Mouse (Mus musculus) midbrain, embryonic 16.5 days (tissue): ENCODE data around the gene Tbx5. TPM values are rescaled to one million over a fixed set of nuclear protein-coding genes. Genes with fewer than 3 reads are reported as not detected.

Source experiments
- ATAC-seq: fragments of 200-750 bp; cut with Nextera tagmentation; 2 replicates; pipeline ENCODE4 v1.8.0; 2017; ENCODE audit warnings: moderate TSS enrichment
- H3K27ac ChIP-seq: fragments of 300-500 bp; sonication (generic); 2 replicates; pipeline ENCODE4 v1.5.1; 2014; ENCODE audit warnings: mild to moderate bottlenecking, low read length, mixed read lengths
- H3K27me3 ChIP-seq: fragments of 300-500 bp; sonication (generic); 2 replicates; pipeline ENCODE4 v1.6.1; 2014; ENCODE audit warnings: low read depth, low read length, mixed read lengths; ENCODE audit not compliant: control insufficient read depth, insufficient read depth
- H3K36me3 ChIP-seq: fragments of 300-500 bp; sonication (generic); 2 replicates; pipeline ENCODE4 v1.6.1; 2014; ENCODE audit warnings: mild to moderate bottlenecking, low read length, moderate library complexity, mixed read lengths; ENCODE audit not compliant: control insufficient read depth, insufficient read depth
- H3K4me1 ChIP-seq: fragments of 300-500 bp; sonication (generic); 2 replicates; pipeline ENCODE4 v1.6.1; 2014; ENCODE audit warnings: mild to moderate bottlenecking, low read length, mixed read lengths; ENCODE audit not compliant: control insufficient read depth, insufficient read depth
- H3K4me2 ChIP-seq: fragments of 300-500 bp; sonication (generic); 2 replicates; pipeline ENCODE4 v1.6.1; 2014; ENCODE audit warnings: mild to moderate bottlenecking, low read length, mixed read lengths
- H3K4me3 ChIP-seq: fragments of 300-500 bp; sonication (generic); 2 replicates; pipeline ENCODE4 v1.5.1; 2014; ENCODE audit warnings: low read depth, mild to moderate bottlenecking, low read length, moderate library complexity, mixed read lengths
- H3K9ac ChIP-seq: fragments of 300-500 bp; sonication (generic); 2 replicates; pipeline ENCODE4 v1.6.1; 2014; ENCODE audit warnings: low read depth, low read length, mixed read lengths
- H3K9me3 ChIP-seq: fragments of 300-500 bp; sonication (generic); replicated peaks from 2 replicates; pipeline ENCODE4 v1.6.1; 2014; ENCODE audit warnings: mild to moderate bottlenecking, low read length, mixed read lengths; ENCODE audit not compliant: control insufficient read depth, poor library complexity, severe bottlenecking
- WGBS: fragments of 180-500 bp; shearing (Covaris S2); extraction: QIAGEN DNeasy Blood & Tissue Kit; methylation state at CpG from one replicate; pipeline ENCODE4 v1.1.7; 2014; 5-methylcytosine and 5-hydroxymethylcytosine counted together
- polyA plus RNA-seq: library from polyadenylated mRNA; unstranded; fragments of >200 nt; fragmentation: Nextera tagmentation; extraction: Ambion mirVana; gene quantifications from 2 replicates; pipeline ENCODE4 v1.2.1, GENCODE M21; 2015

The Tbx5 gene
- polyA plus RNA-seq, 1 experiment from 2014 or later, result not detected

GRCm38 (mm10) chr5:119807481-119808183 is 24.8 kb upstream of the Tbx5 start:
- 1% methylated on average over 20 of the region's 20 CpGs for WGBS
- no peak overlapping the region for H3K4me3 ChIP-seq
- no peaks in the 10 kb centered on the region for H3K36me3 ChIP-seq
- ATAC-seq, result no peak
- H3K27ac ChIP-seq, result no peak overlapping the region
- H3K4me2 ChIP-seq, result no peak overlapping the region
- no peaks in the 10 kb centered on the region for H3K4me1 ChIP-seq
- H3K9ac ChIP-seq, result no peak overlapping the region
- H3K27me3 ChIP-seq, result peaks cover 85% of the 10 kb centered on the region
- no peaks in the 10 kb centered on the region; the same call in 1 of the 2 replicates for H3K9me3 ChIP-seq

- no peak for ATAC-seq
- Histone ChIP-seq H3K9me3 (no peaks in the 10 kb centered on the region; the same call in 1 of the 2 replicates), H3K4me2 (no peak overlapping the region), H3K4me3 (no peak overlapping the region), H3K27ac (no peak overlapping the region), H3K9ac (no peak overlapping the region), H3K4me1 (no peaks in the 10 kb centered on the region), H3K27me3 (peaks cover 74% of the 10 kb centered on the region), H3K36me3 (no peaks in the 10 kb centered on the region)
- 34% methylated on average over 6 of the region's 6 CpGs for WGBS
Measured at GRCm38 (mm10) chr5:119808713-119809112, 23.8 kb upstream of the Tbx5 start.

DNA sequence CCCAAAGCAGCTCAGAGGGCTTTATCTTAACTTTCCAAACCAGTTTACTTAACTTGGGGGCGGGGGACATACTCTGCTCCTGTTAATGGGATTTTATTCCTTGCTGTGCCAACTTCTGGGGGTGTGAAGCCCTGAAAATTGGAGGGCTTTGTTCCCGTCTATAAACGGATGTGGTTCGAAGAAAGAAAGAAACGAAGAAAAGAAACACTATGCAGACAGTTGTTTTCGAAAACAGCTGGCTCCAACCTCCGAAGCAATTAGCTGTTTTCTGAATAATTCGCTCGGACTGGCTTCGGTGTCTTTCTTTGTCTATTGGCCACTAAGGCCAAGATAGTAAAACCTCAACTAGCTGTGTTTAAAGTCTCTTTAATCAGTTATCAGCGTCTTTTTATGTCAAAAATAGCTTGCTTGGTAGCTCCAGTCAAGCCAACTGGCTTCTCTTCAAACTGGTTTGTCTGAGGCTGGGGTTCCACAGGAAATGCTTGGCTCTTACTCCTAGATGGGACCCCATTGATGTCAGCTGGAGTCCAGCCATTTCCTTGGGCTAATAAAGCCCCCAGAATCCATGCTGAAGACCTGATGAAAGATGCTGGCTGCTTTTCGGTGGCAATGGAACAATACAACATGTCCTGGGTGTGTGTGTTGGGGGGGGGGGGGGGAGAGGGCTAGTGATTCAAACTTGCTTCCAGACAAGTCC is 21.3 kb upstream of the Tbx5 start:
- Histone ChIP-seq H3K27me3 (peaks cover 55% of the 10 kb centered on the region), H3K27ac (no peak overlapping the region), H3K4me3 (no peak overlapping the region), H3K4me2 (no peak overlapping the region), H3K9me3 (peaks cover 4% of the 10 kb centered on the region; the same call in 1 of the 2 replicates), H3K9ac (no peak overlapping the region), H3K4me1 (no peaks in the 10 kb centered on the region), H3K36me3 (no peaks in the 10 kb centered on the region)
- no peak for ATAC-seq
- WGBS, result 60% methylated on average over 12 of the region's 12 CpGs

DNA sequence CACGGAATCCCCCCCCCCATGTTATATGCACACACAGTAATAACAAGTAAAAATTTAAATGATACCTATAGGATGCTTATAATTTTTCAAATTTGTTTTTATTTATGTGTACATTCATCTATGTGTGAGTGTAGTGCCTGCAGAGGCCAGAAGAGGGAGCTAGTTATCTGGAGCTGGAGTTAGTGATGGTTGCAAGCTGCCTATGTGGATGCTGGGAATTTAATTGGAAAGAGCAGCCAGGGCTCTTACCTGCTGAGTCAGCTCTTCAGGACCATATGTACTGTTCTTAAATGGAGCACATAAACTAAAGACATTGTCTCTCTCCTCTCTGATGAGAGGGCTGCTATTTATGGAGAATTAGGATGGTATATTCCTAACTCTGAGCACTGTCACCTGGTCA is 17.2 kb upstream of the Tbx5 start:
- 64% methylated on average over 1 of the region's 1 CpGs for WGBS
- H3K9me3 ChIP-seq, result 0 out of 2 replicates have a peak, but pooled peaks cover 4% of the 10 kb centered on the region
- H3K9ac ChIP-seq, result no peak overlapping the region
- H3K4me3 ChIP-seq, result no peak overlapping the region
- H3K36me3 ChIP-seq, result no peaks in the 10 kb centered on the region
- ATAC-seq, result no peak
- no peak overlapping the region for H3K4me2 ChIP-seq
- H3K4me1 ChIP-seq, result no peaks in the 10 kb centered on the region
- H3K27ac ChIP-seq, result no peak overlapping the region
- peaks cover 26% of the 10 kb centered on the region for H3K27me3 ChIP-seq

GRCm38 (mm10) chr5:119820452-119820851 is 12.0 kb upstream of the Tbx5 start:
- Histone ChIP-seq H3K27me3 (peaks cover 38% of the 10 kb centered on the region), H3K27ac (no peak overlapping the region), H3K4me3 (no peak overlapping the region), H3K4me1 (no peaks in the 10 kb centered on the region), H3K4me2 (no peak overlapping the region), H3K36me3 (no peaks in the 10 kb centered on the region), H3K9me3 (0 out of 2 replicates have a peak, but pooled peaks cover 1% of the 10 kb centered on the region), H3K9ac (no peak overlapping the region)
- ATAC-seq, result no peak
- WGBS, result 91% methylated on average over 6 of the region's 6 CpGs

DNA sequence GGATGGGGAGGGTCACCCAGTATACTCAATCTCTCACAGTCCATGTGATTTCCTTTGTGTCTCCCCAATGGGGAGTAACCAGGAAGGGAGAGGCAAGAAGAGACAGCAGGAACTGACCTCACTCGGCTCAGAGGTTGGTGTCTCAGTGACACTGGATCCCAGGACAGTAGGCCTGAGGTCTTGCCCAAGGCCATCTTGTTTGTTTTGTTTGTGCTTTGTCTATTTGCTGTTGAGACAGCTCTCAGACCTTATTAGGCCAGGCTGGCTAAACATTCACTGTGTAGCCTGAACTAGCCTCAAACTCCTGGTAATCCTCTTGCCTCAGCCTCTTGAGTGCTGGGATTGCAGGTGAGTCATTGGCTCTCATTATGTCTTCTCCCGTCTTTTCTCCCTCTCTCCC is 11.0 kb upstream of the Tbx5 start:
- 65% methylated on average over 2 of the region's 2 CpGs for WGBS
- Histone ChIP-seq H3K9me3 (no peaks in the 10 kb centered on the region), H3K4me1 (no peaks in the 10 kb centered on the region), H3K27me3 (peaks cover 40% of the 10 kb centered on the region), H3K27ac (no peak overlapping the region), H3K9ac (no peak overlapping the region), H3K4me2 (no peak overlapping the region), H3K36me3 (no peaks in the 10 kb centered on the region), H3K4me3 (no peak overlapping the region)
- no peak for ATAC-seq

- H3K27me3 ChIP-seq, result peaks cover 68% of the 10 kb centered on the region
- no peaks in the 10 kb centered on the region for H3K36me3 ChIP-seq
- no peaks in the 10 kb centered on the region for H3K4me1 ChIP-seq
- no peak overlapping the region for H3K27ac ChIP-seq
- H3K4me3 ChIP-seq, result no peak overlapping the region
- H3K4me2 ChIP-seq, result no peak overlapping the region
- 66% methylated on average over 6 of the region's 6 CpGs for WGBS
- ATAC-seq, result no peak
- H3K9ac ChIP-seq, result no peak overlapping the region
- no peaks in the 10 kb centered on the region for H3K9me3 ChIP-seq
Measured at GRCm38 (mm10) chr5:119827341-119827740, 5.1 kb upstream of the Tbx5 start.

- H3K4me2 ChIP-seq, result no peak overlapping the region
- no peak overlapping the region for H3K27ac ChIP-seq
- WGBS, result 6% methylated on average over 8 of the region's 8 CpGs
- H3K36me3 ChIP-seq, result no peaks in the 10 kb centered on the region
- H3K27me3 ChIP-seq, result peaks cover 70% of the 10 kb centered on the region
- H3K4me1 ChIP-seq, result no peaks in the 10 kb centered on the region
- H3K4me3 ChIP-seq, result no peak overlapping the region
- H3K9ac ChIP-seq, result no peak overlapping the region
- no peaks in the 10 kb centered on the region for H3K9me3 ChIP-seq
- no peak for ATAC-seq
Measured at GRCm38 (mm10) chr5:119830611-119831010, 1.9 kb upstream of the Tbx5 start.

GRCm38 (mm10) chr5:119831201-119831771 is 1.2 kb upstream of the Tbx5 start:
- no peaks in the 10 kb centered on the region for H3K36me3 ChIP-seq
- no peak overlapping the region for H3K27ac ChIP-seq
- peaks cover 68% of the 10 kb centered on the region for H3K27me3 ChIP-seq
- ATAC-seq, result no peak
- no peaks in the 10 kb centered on the region for H3K4me1 ChIP-seq
- WGBS, result under 1% methylated on average over 33 of the region's 33 CpGs
- no peak overlapping the region for H3K4me2 ChIP-seq
- H3K9me3 ChIP-seq, result no peaks in the 10 kb centered on the region
- H3K4me3 ChIP-seq, result no peak overlapping the region
- no peak overlapping the region for H3K9ac ChIP-seq
